Mouse (Mus musculus): Measurements from ENCODE around the gene Dnaic1.
"Not testable (repeated sequence)": the region's sequence is repeated elsewhere in the genome, so short reads cannot be mapped to it uniquely, and the experiment has no call there.

The Dnaic1 gene

GRCm38 (mm10) chr4:41665009-41665675, 95.6 kb downstream of the Dnaic1 start:
- no peak for DNase-seq (ENCODE audit: low spot score)

GRCm38 (mm10) chr4:41666646-41667045, 97.1 kb downstream of the Dnaic1 start:
- DNase-seq (ENCODE audit: low spot score): no peak

DNA sequence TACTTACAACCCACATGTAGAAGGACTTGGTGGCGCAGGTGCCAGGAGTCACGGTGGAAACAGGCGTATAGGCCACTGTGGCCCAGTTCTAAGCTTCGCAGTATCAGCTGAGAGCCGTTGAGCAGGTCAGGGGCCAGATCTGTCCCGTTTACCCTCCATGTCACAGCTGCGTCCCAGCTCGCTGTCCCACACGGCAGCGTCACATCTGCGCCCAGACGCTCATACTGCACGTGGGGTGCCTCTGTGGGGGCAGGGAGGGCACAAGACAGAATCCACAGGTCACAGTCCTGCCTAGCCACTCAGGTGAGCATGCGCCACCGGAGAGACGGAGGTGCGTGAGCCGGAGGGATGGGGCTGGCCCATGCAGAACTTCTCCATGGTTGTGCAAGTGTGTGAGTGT, 101.3 kb downstream of the Dnaic1 start:
- no peak for DNase-seq (ENCODE audit: low spot score)

- no peak for DNase-seq (ENCODE audit: low spot score)
These were observed 101.9 kb downstream of the Dnaic1 start for GRCm38 (mm10) chr4:41671500-41671899.

DNA sequence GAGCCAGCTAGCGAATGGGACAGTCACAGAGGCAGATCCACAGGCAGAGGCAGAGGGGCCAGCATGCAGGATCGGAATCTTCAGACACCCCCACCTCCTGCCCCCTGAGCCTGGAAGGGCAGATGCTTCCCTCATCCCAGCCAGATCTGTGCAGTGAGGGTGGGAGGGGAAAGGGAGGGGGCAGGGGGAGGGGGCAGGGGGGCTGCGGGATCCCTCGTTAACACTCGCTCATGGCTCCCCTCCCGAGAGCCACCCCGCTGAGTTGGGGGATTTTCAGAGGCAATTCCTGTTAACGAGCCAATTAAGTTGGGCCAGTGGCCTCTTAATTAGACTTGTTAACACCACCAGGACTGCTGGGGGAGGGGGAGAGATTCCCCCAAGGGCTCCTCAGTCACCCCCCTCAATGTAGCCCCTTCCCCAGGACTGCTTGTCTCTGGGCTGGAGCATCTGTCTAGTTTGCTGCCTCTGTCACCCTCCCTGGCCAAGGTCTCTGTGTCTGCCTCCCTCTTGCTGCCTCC, 102.4 kb downstream of the Dnaic1 start:
- no peak for DNase-seq (ENCODE audit: low spot score)

DNA sequence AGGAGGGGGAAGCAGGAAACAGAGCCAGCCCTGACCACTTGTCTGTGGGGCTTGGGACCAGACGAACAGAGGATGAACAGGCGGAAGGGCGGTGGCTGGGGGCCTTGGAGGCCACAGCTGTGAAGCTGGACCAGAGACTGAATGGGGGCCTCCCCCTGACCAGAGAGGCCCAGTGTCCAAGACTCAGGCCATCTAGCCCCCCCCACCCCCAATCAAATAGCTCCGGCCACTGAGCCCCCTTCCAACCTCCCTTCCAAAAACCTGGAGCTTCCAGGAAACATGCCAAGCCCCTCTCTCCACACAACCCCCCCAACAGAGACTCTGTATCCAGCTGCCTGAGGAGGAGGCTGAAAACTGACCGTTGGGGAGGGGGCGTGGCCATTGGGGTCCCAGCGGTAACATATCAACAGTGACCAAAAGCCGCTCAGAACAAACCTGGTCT, 103.0 kb downstream of the Dnaic1 start:
- DNase-seq (ENCODE audit: low spot score): no peak

GRCm38 (mm10) chr4:41673186-41673585, 103.6 kb downstream of the Dnaic1 start:
- DNase-seq (ENCODE audit: low spot score): no peak

DNA sequence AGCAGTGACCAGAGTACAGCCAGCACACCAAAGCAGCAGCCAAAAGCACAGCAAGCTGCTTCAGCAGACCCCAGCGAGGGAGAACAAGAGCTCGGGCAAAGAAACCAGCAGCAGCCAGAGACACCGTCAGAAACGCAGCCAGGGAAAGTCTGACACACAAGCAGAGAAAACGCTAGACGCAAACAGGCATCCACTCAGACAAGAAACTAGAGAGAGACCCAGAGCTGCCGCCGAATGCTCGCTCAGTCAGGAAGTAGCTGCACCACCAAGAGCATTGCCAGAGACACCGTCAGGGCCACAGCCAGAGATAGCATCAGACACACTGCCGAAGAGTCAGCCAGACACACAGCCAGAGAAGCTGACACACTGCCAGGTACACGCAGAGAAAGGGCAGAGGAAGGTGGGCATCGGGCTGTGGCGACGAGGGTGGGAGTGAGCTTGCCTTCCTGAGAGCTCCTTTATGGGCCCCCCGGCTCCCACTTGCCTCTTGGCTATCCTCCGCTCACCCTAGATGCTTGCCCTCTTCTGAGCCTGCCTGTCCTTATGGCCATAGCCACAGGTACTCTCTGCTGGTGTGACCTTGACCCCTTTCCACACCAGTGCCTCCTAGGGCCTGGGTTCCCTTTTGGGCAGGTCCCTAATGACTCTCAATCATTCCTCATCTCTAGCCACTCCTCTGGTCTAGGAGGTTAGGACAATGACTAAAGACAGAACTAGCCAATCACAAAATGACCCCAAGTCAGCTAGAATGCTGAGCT, 106.9 kb downstream of the Dnaic1 start:
- no peak for DNase-seq (ENCODE audit: low spot score)

DNA sequence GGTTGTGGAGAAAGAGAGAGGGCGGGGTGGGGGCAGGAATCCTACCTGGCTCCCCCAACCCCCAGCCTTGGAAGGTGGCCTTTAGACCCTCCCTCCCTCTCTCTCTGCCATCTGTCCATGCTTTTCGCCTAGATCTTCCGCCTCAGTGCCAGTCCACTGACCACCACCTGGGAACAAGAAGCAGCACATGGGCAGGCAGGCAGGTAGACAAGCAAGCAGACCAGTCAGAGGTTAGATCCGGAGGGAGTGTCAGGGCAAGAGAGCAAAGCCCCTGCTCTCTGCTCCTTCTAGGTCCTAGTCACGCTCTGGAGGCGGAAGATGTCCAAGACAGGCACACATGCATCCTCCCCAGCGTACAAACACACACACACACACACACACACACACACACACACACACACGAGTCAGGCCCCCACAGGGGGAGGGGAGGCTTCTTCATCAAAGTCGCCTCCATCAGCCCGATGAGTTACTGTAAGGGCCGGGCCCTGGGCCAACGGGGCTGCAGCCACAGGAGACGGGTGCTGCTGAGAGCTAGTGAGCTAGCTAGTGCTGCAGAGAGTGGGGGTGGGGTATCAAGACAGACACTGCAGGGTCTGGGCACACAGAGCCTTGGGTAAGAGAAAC, 107.5 kb downstream of the Dnaic1 start:
- DNase-seq (ENCODE audit: low spot score): no peak

- no peak for DNase-seq (ENCODE audit: low spot score)
These were observed 109.3 kb downstream of the Dnaic1 start for GRCm38 (mm10) chr4:41678863-41679262.

DNA sequence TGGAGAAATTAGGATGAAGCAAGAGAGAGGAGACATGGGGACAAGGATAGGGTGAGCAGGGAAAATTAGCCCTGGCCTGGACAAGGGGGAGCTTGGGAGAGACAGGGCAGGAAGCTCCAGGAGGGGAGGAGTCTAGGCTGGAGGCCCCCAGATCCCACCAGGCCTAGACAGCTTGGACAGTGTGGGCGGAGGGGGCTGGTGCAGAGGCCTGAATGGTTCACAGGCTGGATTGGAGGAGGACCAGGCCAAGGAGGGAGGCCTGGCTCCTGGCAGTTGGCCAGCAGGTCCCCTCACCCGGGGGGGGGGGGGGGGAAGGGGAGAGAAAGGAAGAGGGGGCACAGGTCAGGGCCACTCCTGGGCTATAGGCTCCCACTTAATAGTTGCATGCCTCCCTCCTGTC, 109.7 kb downstream of the Dnaic1 start:
- no peak for DNase-seq (ENCODE audit: low spot score)

DNA sequence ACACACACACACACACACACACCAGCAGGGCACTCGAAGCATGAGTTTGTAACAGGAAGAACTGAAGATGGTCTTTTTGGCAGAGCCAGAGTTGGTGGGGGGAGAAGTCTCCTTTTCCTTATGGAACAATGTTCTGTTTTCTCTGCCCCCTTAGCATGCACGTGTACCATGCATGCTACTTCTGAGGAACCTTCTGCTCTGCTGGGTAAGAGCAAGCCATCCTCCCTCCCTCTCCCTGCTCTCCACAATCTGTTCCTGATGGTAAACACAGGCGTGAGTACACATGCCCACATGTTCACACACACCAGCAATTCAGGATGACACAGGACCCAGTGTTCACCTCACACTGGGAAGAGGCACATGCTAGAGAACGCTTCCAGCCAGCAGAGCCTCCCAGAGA, 111.6 kb downstream of the Dnaic1 start:
- DNase-seq (ENCODE audit: low spot score): no peak

- no peak for DNase-seq (ENCODE audit: low spot score)
These were observed 112.4 kb downstream of the Dnaic1 start for GRCm38 (mm10) chr4:41681947-41682346.

DNA sequence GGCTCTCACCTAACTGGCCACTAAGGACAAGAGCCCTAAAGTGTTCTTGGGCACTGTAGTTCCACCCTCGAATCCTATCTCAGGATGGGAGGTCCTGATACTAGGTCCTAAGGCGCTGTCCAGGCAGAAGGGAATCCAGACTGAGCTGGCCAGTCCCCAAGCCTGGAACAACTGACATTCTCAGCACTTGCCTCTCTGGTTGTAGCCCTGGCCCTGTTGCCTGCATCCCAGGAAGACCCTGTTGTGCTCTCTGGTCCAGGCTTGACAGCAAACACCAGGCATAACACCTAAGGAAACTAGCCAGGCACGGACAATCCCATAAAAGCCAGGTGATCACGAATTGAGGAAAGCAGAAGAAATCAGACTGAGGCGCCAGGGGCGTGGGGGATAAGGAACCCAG, 113.2 kb downstream of the Dnaic1 start:
- DNase-seq (ENCODE audit: low spot score): no peak

DNA sequence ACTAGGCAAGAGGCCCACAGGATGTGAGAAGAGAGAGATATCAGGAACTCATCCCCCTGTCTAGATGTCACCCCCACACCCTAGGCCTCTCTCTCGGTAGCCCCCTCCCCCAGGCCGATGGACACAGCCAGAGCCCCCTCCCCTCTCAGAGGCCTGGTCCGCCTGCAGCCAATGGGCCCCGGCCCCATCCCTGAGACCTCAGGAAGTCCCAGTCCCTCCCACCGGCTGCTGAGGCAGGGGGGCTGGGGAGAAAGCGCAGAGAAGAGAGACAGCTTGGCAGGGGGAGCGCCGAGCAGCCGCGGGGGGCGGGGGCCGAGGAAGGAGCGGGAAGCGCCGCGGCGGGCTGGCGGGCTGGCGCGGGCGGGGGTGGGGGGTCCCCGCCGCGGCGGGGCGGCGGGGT, 113.7 kb downstream of the Dnaic1 start:
- DNase-seq (ENCODE audit: low spot score): not testable (repeated sequence)

DNA sequence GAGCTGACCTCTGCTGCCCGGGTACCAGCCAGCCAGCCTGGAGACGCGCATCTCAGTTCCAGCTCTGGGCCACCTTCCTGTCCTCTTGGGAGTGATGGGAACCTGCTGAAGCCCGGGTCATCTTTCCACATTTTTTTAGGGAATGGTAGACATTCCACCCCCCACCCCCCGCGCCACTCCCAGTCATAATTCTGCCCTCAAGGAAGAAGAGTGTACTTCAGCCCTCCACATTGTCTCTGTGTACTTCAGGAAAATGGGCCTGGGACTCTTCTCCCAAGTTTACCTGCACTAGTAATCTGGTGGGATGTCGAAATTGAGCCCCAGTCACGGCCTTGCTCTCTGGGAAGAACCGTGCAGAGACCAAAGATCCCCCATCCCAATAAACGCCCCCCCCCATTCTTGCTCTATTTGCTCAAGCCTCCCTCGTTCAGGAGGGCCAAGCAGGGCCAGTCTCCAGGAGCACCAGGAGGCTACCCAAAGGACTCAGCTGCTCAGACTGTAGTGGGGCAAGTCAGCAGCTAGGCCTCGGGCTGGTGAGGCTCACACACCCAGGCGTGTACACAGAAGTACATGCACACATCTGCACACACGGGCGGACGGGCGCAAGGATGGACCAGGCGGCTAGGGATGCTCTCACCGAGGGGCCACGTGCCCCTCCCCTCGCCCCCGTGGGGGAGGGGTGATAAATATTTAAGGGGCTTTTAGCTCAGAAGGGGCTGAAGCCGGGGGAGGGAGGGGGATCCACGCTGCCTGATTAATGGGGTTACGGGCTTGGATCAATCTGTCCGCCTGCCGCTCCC, 114.8 kb downstream of the Dnaic1 start:
- DNase-seq (ENCODE audit: low spot score): not testable (repeated sequence)

- DNase-seq (ENCODE audit: low spot score): not testable (repeated sequence)
These were observed 115.4 kb downstream of the Dnaic1 start for GRCm38 (mm10) chr4:41684931-41685453.

DNA sequence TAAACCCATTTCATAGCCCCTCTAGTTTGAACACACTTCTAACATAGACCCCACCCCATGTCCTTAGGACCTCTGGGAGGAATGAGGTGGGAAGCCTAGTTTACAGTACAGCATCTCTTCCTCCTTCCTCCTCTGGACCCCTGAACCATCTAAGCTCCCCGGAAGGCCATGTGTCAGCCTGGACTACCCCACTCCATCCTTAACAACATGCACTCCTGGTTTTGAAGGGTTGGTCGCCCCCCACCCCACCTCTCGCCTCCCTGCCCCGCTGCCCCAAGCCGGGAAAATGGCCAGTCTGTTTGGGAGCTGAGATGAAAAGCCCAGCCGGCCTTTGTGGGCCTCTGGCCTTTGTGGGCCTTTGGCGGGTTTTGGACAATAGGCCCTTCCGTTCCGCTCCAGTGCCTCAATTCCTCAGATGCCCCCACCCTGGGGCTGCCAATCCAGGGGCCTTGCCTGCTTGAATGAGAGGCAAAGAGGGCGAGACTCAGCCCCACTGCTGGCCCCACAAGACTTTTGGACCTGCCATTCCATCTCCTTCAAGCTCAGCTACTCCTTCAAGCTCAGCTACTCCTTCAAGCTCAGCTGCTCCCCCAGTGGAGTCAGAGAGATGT, 116.4 kb downstream of the Dnaic1 start:
- not testable (repeated sequence) for DNase-seq (ENCODE audit: low spot score)
